Mouse (Mus musculus) lung, postnatal 0 days (tissue): ENCODE measurements around the gene Hs2st1. TPM values are rescaled to one million over a fixed set of nuclear protein-coding genes. Genes with fewer than 3 reads are reported as not detected.

ENCODE experiments used
- ATAC-seq: fragments of 200-750 bp; cut with Nextera tagmentation; 2 replicates; pipeline ENCODE4 v1.8.0; 2017; ENCODE audit warnings: moderate library complexity
- DNase-seq: peaks from one replicate; pipeline ENCODE4 v3.0.0-alpha.2; 2016; ENCODE audit warnings: low spot score
- H3K27ac ChIP-seq: fragments of 300-500 bp; sonication (generic); 2 replicates; pipeline ENCODE4 v1.5.1; 2014; ENCODE audit warnings: antibody characterized with exemption, mild to moderate bottlenecking, low read length, mixed read lengths
- H3K27me3 ChIP-seq: fragments of 300-500 bp; sonication (generic); replicated peaks from 2 replicates; pipeline ENCODE4 v1.6.1; 2014; ENCODE audit warnings: low read length, mixed read lengths; ENCODE audit not compliant: insufficient read depth
- H3K36me3 ChIP-seq: fragments of 300-500 bp; sonication (generic); 2 replicates; pipeline ENCODE4 v1.6.1; 2014; ENCODE audit warnings: low read length, mixed read lengths; ENCODE audit not compliant: insufficient read depth
- H3K4me1 ChIP-seq: fragments of 300-500 bp; sonication (generic); 2 replicates; pipeline ENCODE4 v1.6.1; 2014; ENCODE audit warnings: antibody characterized with exemption, low read depth, low read length, mixed read lengths; ENCODE audit not compliant: insufficient read depth
- H3K4me2 ChIP-seq: fragments of 300-500 bp; sonication (generic); replicated peaks from 2 replicates; pipeline ENCODE4 v1.6.1; 2014; ENCODE audit warnings: low read depth, mild to moderate bottlenecking, low read length, moderate library complexity, mixed read lengths
- H3K4me3 ChIP-seq: fragments of 300-500 bp; sonication (generic); 2 replicates; pipeline ENCODE4 v1.5.1; 2014; ENCODE audit warnings: low read depth, low read length
- H3K9ac ChIP-seq: fragments of 300-500 bp; sonication (generic); replicated peaks from 2 replicates; pipeline ENCODE4 v1.6.1; 2014; ENCODE audit warnings: low read depth, mild to moderate bottlenecking
- H3K9me3 ChIP-seq: fragments of 300-500 bp; sonication (generic); 2 replicates; pipeline ENCODE4 v1.6.1; 2016; ENCODE audit warnings: low read length, mixed read lengths
- CTCF ChIP-seq: IDR thresholded peaks from 2 replicates; pipeline ENCODE4 v1.5.1; 2016; ENCODE audit warnings: antibody characterized with exemption, mild to moderate bottlenecking
- EP300 ChIP-seq: IDR thresholded peaks from 2 replicates; pipeline ENCODE4 v1.6.1; 2016; ENCODE audit warnings: antibody characterized with exemption, mild to moderate bottlenecking, control low read depth
- WGBS: fragments of 180-500 bp; shearing (Covaris S2); extraction: QIAGEN DNeasy Blood & Tissue Kit; methylation state at CpG from one replicate; pipeline ENCODE4 v1.1.7; 2014; 5-methylcytosine and 5-hydroxymethylcytosine counted together
- polyA plus RNA-seq: library from polyadenylated mRNA; unstranded; fragments of >200 nt; fragmentation: Nextera tagmentation; extraction: Ambion mirVana; gene quantifications from 2 replicates; pipeline ENCODE4 v1.2.1, GENCODE M21; 2015

Hs2st1 gene
- polyA plus RNA-seq, 1 experiment from 2014 or later: 25.1 TPM

GRCm38 (mm10) chr3:144561511-144562250 is 8.3 kb downstream of the Hs2st1 start:
- no peaks in the 10 kb centered on the region for H3K27me3 ChIP-seq
- H3K4me2 ChIP-seq: peak overlapping the region; percentile 30
- DNase-seq (no peak), ATAC-seq (peak; percentile 39; the same call in 1 of the 2 replicates)
- H3K4me3 ChIP-seq: no peak overlapping the region
- H3K4me1 ChIP-seq: peaks cover 11% of the 10 kb centered on the region
- H3K27ac ChIP-seq: no peak overlapping the region
- H3K9ac ChIP-seq: no peak overlapping the region
- H3K36me3 ChIP-seq: no peaks in the 10 kb centered on the region
- WGBS: 54% methylated on average over 22 of the region's 22 CpGs
- no peaks in the 10 kb centered on the region for H3K9me3 ChIP-seq
- TF ChIP-seq EP300 (no peak), CTCF (no peak)

DNA sequence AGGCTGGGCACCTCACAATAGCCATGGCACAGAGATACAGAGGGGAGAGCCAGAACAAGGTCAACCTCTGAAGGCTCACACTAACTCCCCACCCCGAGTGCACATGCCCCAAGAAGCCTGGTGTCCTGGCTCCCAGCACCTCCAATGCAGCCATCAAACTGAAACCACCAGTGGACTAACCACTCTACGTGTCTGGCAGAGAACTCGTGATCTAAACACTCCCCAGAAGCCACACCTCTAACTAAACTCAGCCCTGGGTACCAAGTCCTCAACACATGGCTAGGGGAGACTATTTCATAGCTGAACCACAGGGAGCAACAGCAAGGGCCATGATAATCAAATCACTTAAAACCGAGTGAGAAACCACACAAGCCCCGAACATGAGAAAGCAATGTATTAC is 11.7 kb downstream of the Hs2st1 start:
- Histone ChIP-seq H3K4me1 (peaks cover 13% of the 10 kb centered on the region), H3K9me3 (no peaks in the 10 kb centered on the region), H3K4me3 (no peak overlapping the region), H3K36me3 (no peaks in the 10 kb centered on the region), H3K9ac (no peak overlapping the region), H3K27ac (no peak overlapping the region), H3K4me2 (no peak overlapping the region), H3K27me3 (no peaks in the 10 kb centered on the region)
- TF ChIP-seq EP300: no peak
- no peak for TF ChIP-seq CTCF
- no peak; the same call in 1 of the 2 replicates for ATAC-seq
- WGBS: 44% methylated on average over 5 of the region's 5 CpGs
- no peak for DNase-seq

GRCm38 (mm10) chr3:144556625-144557324 is 13.2 kb downstream of the Hs2st1 start:
- WGBS: 27% methylated on average over 16 of the region's 16 CpGs
- H3K36me3 ChIP-seq: no peaks in the 10 kb centered on the region
- no peak overlapping the region for H3K9ac ChIP-seq
- no peak for DNase-seq
- peak overlapping the region; percentile 30; the same call in 1 of the 2 replicates for H3K4me2 ChIP-seq
- no peak overlapping the region for H3K27ac ChIP-seq
- no peak for ATAC-seq
- TF ChIP-seq EP300 (no peak), CTCF (no peak)
- no peaks in the 10 kb centered on the region for H3K27me3 ChIP-seq
- peaks cover 13% of the 10 kb centered on the region for H3K4me1 ChIP-seq
- H3K9me3 ChIP-seq: no peaks in the 10 kb centered on the region
- no peak overlapping the region for H3K4me3 ChIP-seq

- ATAC-seq: no peak
- 66% methylated on average over 7 of the region's 7 CpGs for WGBS
- Histone ChIP-seq H3K36me3 (no peaks in the 10 kb centered on the region), H3K9me3 (no peaks in the 10 kb centered on the region), H3K27me3 (no peaks in the 10 kb centered on the region), H3K4me3 (no peak overlapping the region), H3K4me2 (no peak overlapping the region), H3K9ac (no peak overlapping the region), H3K4me1 (peaks cover 18% of the 10 kb centered on the region), H3K27ac (no peak overlapping the region)
- no peak for DNase-seq
- TF ChIP-seq EP300: no peak
- TF ChIP-seq CTCF: no peak
Measured at GRCm38 (mm10) chr3:144555144-144555543, 14.8 kb downstream of the Hs2st1 start.

- Histone ChIP-seq H3K9ac (no peak overlapping the region), H3K27me3 (no peaks in the 10 kb centered on the region), H3K4me3 (no peak overlapping the region), H3K36me3 (no peaks in the 10 kb centered on the region), H3K4me1 (peaks cover 18% of the 10 kb centered on the region), H3K27ac (no peak overlapping the region), H3K9me3 (no peaks in the 10 kb centered on the region), H3K4me2 (no peak overlapping the region)
- TF ChIP-seq EP300: no peak
- TF ChIP-seq CTCF: no peak
- no peak for DNase-seq
- WGBS: 83% methylated on average over 9 of the region's 9 CpGs
- no peak for ATAC-seq
Measured at GRCm38 (mm10) chr3:144554503-144554902, 15.5 kb downstream of the Hs2st1 start.

DNA sequence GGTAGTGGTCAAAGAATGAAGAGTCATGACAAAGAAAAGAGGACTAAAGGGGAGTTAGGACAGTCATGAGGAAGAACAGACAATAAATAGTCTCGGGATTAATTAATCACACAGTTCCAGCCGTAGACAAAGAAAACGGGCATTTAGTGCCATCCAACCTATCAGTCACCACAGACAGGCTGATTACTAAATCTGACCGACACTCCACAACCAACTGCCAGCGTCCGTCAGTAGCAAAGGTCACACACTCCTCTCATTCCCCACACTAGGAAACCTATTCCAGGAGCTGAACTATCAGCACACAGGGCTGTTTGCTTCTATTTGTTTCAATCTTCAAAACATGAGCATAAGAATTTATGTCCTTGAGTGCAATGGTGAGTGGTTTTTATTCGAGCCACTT is 16.0 kb downstream of the Hs2st1 start:
- Histone ChIP-seq H3K4me1 (peaks cover 18% of the 10 kb centered on the region), H3K4me2 (no peak overlapping the region), H3K9me3 (no peaks in the 10 kb centered on the region), H3K4me3 (no peak overlapping the region), H3K27ac (no peak overlapping the region), H3K27me3 (no peaks in the 10 kb centered on the region), H3K36me3 (no peaks in the 10 kb centered on the region), H3K9ac (no peak overlapping the region)
- TF ChIP-seq CTCF (no peak), EP300 (no peak)
- WGBS: 60% methylated on average over 7 of the region's 7 CpGs
- no peak for ATAC-seq
- DNase-seq: no peak
